Mouse (Mus musculus): ENCODE measurements around the gene Htatsf1. TPM values are rescaled to one million over a fixed set of nuclear protein-coding genes. Genes with fewer than 3 reads are reported as not detected.

The Htatsf1 gene
- 34.3 TPM for polyA plus RNA-seq (2017; shearing (Covaris generic))

DNA sequence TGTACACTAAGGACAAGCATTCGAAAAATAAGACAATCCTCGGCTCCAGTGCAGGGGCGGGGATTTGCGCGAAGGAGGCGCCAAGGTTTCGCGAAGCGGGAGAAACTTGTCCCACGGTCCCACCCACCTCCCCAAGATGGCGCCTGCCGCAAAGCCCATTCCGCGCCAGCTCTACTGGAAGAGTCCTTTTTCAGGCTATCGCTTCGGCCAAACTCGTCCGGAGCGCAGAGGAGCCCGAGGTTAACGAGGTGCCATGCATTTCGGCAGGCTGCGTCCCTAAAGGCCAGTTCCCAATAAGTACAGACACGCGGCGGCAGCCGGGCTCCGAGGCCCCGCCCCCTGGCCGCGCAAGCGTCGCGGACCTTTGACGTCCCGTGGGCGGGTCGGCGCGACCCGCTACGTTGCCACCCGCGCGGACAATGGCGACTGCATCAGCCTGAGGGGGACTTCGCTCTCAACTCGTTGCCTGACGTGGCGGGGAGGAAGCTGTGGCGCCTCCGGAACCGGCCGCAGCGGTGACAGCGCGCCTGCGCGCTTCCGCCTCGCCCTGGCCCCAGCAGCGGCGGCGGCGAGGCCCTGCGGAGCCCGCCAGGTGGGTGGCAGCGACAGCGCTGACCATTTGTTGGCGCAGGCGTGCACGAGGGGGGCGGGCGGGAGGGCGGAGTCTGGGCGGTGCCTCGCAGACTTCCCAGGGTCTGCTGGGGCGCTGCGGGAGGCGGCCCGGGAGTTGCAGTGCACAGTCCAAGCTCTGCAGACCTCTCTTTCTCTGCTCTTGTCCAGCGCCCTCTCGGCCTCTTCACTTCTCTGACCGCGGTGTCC is at the start of gene Htatsf1:
Gene Htatsf1 (plus strand): TSS at position 410 of the 819 bp plus-strand sequence.

DNA sequence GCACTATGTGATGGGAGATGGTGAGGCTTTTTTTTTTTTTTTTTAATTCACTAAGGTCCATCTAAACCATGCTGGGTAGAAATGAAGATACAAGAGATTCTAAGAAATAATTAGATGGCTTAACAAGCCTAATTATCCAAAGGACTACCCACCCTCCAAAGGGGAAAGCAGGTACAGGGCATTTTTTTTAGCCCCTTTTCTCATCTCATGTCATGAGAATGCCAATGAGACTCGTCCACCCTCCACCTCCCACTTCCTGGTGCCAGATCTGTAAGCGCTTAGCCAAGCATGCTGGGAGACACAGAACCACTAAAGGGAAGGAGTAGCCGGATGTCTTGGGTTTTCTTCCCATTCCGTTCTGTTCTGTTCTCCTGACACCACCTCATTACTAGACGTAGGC is 10.6 kb upstream of the Htatsf1 start, which contains the start of gene Brs3:
Gene Brs3 (plus strand): TSS at position 301 of the 400 bp plus-strand sequence.

DNA sequence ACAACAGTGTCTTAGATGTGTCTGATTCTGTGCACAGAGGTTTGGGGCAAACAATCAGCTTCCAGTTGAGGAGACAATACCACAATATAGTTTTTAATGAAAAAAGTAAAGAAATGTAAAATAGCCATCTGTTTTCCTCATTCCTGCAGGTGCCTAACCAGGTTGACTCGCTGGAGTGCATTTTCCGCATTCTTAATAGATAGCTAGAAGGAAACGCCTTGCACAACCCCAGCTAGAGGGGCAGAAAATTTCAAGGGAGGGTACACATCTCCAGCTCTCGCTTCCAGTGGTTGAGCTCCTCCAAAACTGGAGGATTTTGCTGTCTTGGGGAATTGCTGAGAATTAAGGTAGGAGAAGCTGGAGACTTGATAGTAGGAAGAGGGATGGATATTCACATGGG is 34.4 kb downstream of the Htatsf1 start, which contains the start of gene Vgll1:
Gene Vgll1 (plus strand): TSS at position 301 of the 400 bp plus-strand sequence.

Other genes starting within 250 kb of the Htatsf1 start
- gene Map7d3, start 231.3 kb upstream of the Htatsf1 start, polyA plus RNA-seq (2017; shearing (Covaris generic)), result 0.20 TPM
- gene Adgrg4, start 183.4 kb upstream of the Htatsf1 start, polyA plus RNA-seq (2017; shearing (Covaris generic)), result not detected
- gene Brs3, start 10.5 kb upstream of the Htatsf1 start, polyA plus RNA-seq (2017; shearing (Covaris generic)), result not detected
- not detected for gene Vgll1, start 34.5 kb downstream of the Htatsf1 start, polyA plus RNA-seq (2017; shearing (Covaris generic))
- 46.7 TPM for gene Cd40lg, start 158.6 kb downstream of the Htatsf1 start, polyA plus RNA-seq (2017; shearing (Covaris generic))

Measured in activated CD4-positive, CD25-positive, alpha-beta regulatory T cell, adult 9 weeks (primary cell).